Mouse (Mus musculus) liver, embryonic 14.5 days (tissue): ENCODE data around the gene H2afj. TPM values are rescaled to one million over a fixed set of nuclear protein-coding genes. Genes with fewer than 3 reads are reported as not detected.
A peak's percentile ranks its signal among the peaks of the same experiment; 100 is the strongest.

Experiments
- ATAC-seq: fragments of 200-750 bp; cut with Nextera tagmentation; 2 replicates; pipeline ENCODE4 v1.8.0; 2017; ENCODE audit warnings: moderate number of reproducible peaks, mild to moderate bottlenecking, moderate library complexity; ENCODE audit not compliant: insufficient read depth
- DNase-seq, 3 experiments: peaks; one replicate each; pipeline ENCODE4 v3.0.0-alpha.2; 2012 to 2013; ENCODE audit warnings: low read depth in 3 of 3, low spot score in 3 of 3
- H3K27ac ChIP-seq: fragments of 300-500 bp; sonication (generic); 2 replicates; pipeline ENCODE4 v1.5.1; 2014; ENCODE audit warnings: moderate library complexity, mild to moderate bottlenecking, control low read depth, inconsistent platforms
- H3K27me3 ChIP-seq: fragments of 300-500 bp; sonication (generic); 2 replicates; pipeline ENCODE4 v1.6.1; 2014; ENCODE audit warnings: mild to moderate bottlenecking, low read length, moderate library complexity; ENCODE audit not compliant: control insufficient read depth, insufficient read depth
- H3K36me3 ChIP-seq: fragments of 300-500 bp; sonication (generic); replicated peaks from 2 replicates; pipeline ENCODE4 v1.6.1; 2014; ENCODE audit warnings: low read depth; ENCODE audit not compliant: control insufficient read depth, insufficient read depth
- H3K4me1 ChIP-seq, 2 experiments: fragments of 200-500 bp in 1 of 2; fragments of 300-500 bp in 1 of 2; sonication (generic) in 1 of 2; replicated peaks; 2 replicates each; pipeline ENCODE4 v1.6.1; 2012 to 2014; ENCODE audit warnings: antibody characterized with exemption in 1 of 2, inconsistent platforms in 1 of 2, low read length in 1 of 2; ENCODE audit not compliant: control insufficient read depth in 2 of 2, insufficient read depth in 2 of 2
- H3K4me2 ChIP-seq: fragments of 300-500 bp; sonication (generic); 2 replicates; pipeline ENCODE4 v1.6.1; 2014; ENCODE audit warnings: low read depth, mild to moderate bottlenecking, control low read depth, moderate library complexity
- H3K4me3 ChIP-seq, 2 experiments: fragments of 200-500 bp in 1 of 2; fragments of 300-500 bp in 1 of 2; sonication (generic) in 1 of 2; 2 replicates each; pipeline ENCODE4 v1.5.1; 2012 to 2014; ENCODE audit warnings: low read depth in 2 of 2, low read length in 2 of 2, mild to moderate bottlenecking in 2 of 2, control low read depth in 1 of 2, inconsistent platforms in 1 of 2, moderate library complexity in 1 of 2; ENCODE audit not compliant: insufficient read depth in 1 of 2
- H3K9ac ChIP-seq: fragments of 300-500 bp; sonication (generic); replicated peaks from 2 replicates; pipeline ENCODE4 v1.6.1; 2014; ENCODE audit warnings: mild to moderate bottlenecking, control low read depth, moderate library complexity
- H3K9me3 ChIP-seq: fragments of 300-500 bp; sonication (generic); 2 replicates; pipeline ENCODE4 v1.6.1; 2016; ENCODE audit warnings: low read length, mixed read lengths; ENCODE audit not compliant: control insufficient read depth
- CTCF ChIP-seq: IDR thresholded peaks from 2 replicates; pipeline ENCODE4 v1.5.1; 2016; ENCODE audit warnings: antibody characterized with exemption, low read depth, control low read depth
- EP300 ChIP-seq: IDR thresholded peaks from 2 replicates; pipeline ENCODE4 v1.6.1; 2016; ENCODE audit warnings: antibody characterized with exemption, low read depth
- WGBS: fragments of 180-500 bp; shearing (Covaris S2); extraction: QIAGEN DNeasy Blood & Tissue Kit; methylation state at CpG from one replicate; pipeline ENCODE4 v1.1.7; 2014; ENCODE audit not compliant: insufficient replicate concordance; 5-methylcytosine and 5-hydroxymethylcytosine counted together
- polyA plus RNA-seq, 2 experiments: library from polyadenylated mRNA; depleted of rRNA in 1 of 2; stranded (reverse) in 1 of 2; unstranded in 1 of 2; fragments of >200 nt; fragmentation: Nextera tagmentation in 1 of 2; extraction: Ambion mirVana in 1 of 2; gene quantifications; 2 replicates each; pipeline versions ENCODE4 v1.2.1 to v1.2.3; 2012 to 2014

Gene H2afj
- polyA plus RNA-seq, 2 experiments = 112 to 133 TPM

GRCm38 (mm10) chr6:136781377-136781986 is 26.6 kb upstream of the H2afj start, which contains the start of gene Gucy2c:
Gene Gucy2c, minus strand, starts transcription at chr6:136781765.
- no peak within 1 kb of the TSS for H3K4me2 ChIP-seq
- DNase-seq (no peak), ATAC-seq (no peak)
- no peak within 1 kb of the TSS for H3K9ac ChIP-seq
- no peaks in the 10 kb centered on the region; the same call in 1 of the 2 replicates for H3K27me3 ChIP-seq
- no peak for TF ChIP-seq CTCF
- TF ChIP-seq EP300 = no peak
- no peak within 1 kb of the TSS for H3K27ac ChIP-seq
- WGBS = 66% methylated on average over 20 of the region's 20 CpGs
- no peaks in the 10 kb centered on the region for H3K4me1 ChIP-seq
- no peaks in the 10 kb centered on the region for H3K36me3 ChIP-seq
- H3K9me3 ChIP-seq = no peaks in the 10 kb centered on the region
- H3K4me3 ChIP-seq = no peak within 1 kb of the TSS

GRCm38 (mm10) chr6:136782146-136782545 is 25.9 kb upstream of the H2afj start:
- ATAC-seq (no peak), DNase-seq (no peak)
- Histone ChIP-seq H3K4me2 (no peak overlapping the region), H3K9ac (no peak overlapping the region), H3K36me3 (no peaks in the 10 kb centered on the region), H3K4me1 (no peaks in the 10 kb centered on the region), H3K27me3 (no peaks in the 10 kb centered on the region; the same call in 1 of the 2 replicates), H3K4me3 (no peak overlapping the region), H3K9me3 (no peaks in the 10 kb centered on the region), H3K27ac (no peak overlapping the region)
- WGBS = 74% methylated on average over 12 of the region's 12 CpGs
- no peak for TF ChIP-seq EP300
- TF ChIP-seq CTCF = no peak

DNA sequence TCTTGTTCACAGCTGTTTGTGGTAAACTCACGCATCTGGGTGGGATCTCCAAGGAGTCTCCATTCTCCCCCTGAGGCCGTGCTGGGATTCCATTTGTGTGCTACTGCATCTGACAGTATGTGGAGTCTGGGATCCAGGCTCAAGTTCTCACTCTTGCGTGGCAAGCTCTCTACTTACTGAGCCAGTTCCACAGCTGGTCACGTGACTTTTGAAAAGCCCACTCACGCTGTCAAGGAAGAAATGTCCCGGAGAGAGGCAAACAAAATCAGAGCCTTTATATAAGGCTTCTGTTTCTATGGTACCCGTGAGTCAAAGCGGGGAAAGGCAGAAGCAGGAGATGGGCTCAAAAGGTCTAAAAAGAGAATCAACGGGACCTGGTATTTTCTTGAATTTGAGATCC is 25.3 kb upstream of the H2afj start:
- H3K27ac ChIP-seq = no peak overlapping the region
- no peak overlapping the region for H3K4me3 ChIP-seq
- no peaks in the 10 kb centered on the region for H3K36me3 ChIP-seq
- no peak overlapping the region for H3K4me2 ChIP-seq
- H3K27me3 ChIP-seq = no peaks in the 10 kb centered on the region; the same call in 1 of the 2 replicates
- H3K9ac ChIP-seq = no peak overlapping the region
- no peaks in the 10 kb centered on the region for H3K9me3 ChIP-seq
- ATAC-seq = no peak
- 70% methylated on average over 9 of the region's 9 CpGs for WGBS
- TF ChIP-seq CTCF = no peak
- no peak for TF ChIP-seq EP300
- DNase-seq = no peak
- no peaks in the 10 kb centered on the region for H3K4me1 ChIP-seq

DNA sequence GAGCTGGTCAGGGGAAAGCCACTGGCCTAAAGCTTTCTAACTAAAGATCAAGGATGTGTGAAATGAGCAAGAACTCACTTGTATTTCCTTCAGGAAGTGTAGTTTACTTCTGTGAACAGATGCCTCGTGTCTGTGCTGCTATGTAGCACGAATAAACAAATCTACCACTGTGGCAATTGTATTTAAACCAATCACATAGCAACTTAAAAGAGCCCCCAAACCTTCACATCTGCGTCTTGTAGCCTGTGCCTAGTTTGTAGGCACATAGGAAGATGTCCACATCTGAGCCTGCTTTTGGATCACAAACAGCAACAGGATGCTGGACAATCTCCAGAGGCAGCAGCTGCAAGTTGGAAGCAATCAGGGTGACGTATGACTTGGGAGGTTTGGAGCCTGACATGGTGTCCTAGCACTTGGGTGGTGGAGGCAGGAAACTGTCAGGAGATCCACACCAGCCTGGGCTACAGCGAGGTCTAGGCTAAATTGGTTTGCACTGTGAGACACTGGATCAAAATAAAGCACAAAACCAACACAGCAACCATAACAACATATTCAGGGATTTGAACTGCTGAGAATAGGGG is 18.6 kb upstream of the H2afj start:
- Histone ChIP-seq H3K4me2 (no peak overlapping the region), H3K4me3 (no peak overlapping the region), H3K9me3 (no peaks in the 10 kb centered on the region), H3K36me3 (no peaks in the 10 kb centered on the region), H3K27ac (no peak overlapping the region), H3K9ac (no peak overlapping the region), H3K4me1 (peaks cover 4 to 9% of the 10 kb centered on the region in 2 experiments; a peak in 3 of 4 replicates), H3K27me3 (peaks cover 6% of the 10 kb centered on the region; the same call in 1 of the 2 replicates)
- DNase-seq (no peak), ATAC-seq (no peak)
- WGBS = 42% methylated on average over 5 of the region's 5 CpGs
- TF ChIP-seq CTCF (no peak), EP300 (no peak)

DNA sequence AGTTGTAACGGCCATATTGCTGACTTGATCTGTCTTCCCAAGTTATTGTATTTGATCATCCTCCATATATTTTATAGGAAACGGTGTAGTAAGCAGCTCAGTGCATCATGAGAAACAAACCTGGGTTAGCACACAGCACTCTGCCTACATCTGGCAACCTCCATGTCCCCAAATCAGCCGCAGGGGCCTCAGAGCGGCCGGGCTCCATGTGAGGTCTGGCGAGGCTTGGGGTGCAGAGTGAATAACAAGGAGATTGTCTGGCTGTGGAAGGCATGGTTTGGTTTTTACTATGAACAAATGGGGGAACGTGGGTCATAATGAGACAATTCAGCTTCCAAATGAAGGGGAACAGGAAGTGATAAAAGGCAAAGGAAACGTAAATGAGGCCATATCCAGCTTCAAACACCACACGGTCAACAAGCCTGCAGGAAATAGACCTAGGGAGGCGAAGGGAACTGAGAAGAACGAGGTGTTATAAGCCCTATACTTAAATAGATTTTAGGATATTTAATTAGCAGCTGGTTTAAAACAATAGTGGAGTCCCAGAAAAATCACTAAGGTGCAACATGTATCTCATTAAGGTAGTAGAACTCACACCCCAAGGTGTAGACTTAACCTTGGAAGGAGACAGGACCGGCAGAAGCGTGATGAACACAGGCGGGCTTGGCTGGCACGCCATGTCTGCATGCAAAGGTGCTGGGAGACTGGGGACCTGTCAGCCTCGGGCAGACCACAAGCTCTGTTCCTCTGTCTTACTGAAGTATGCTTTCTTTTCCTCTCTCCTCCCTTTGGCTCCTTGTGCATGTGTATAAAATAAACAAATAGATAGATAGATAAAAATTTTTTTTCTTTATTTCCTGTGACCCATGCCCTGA is 14.9 kb upstream of the H2afj start:
- DNase-seq (no peak), ATAC-seq (no peak)
- no peak overlapping the region for H3K27ac ChIP-seq
- WGBS = 24% methylated on average over 16 of the region's 16 CpGs
- H3K9ac ChIP-seq = peak overlapping the region; percentile 59
- peaks cover 16 to 30% of the 10 kb centered on the region in 2 experiments for H3K4me1 ChIP-seq
- TF ChIP-seq CTCF (no peak), EP300 (no peak)
- peak overlapping the region; percentile 75 for H3K4me2 ChIP-seq
- peaks cover 6% of the 10 kb centered on the region; the same call in 1 of the 2 replicates for H3K27me3 ChIP-seq
- no peaks in the 10 kb centered on the region for H3K9me3 ChIP-seq
- H3K36me3 ChIP-seq = no peaks in the 10 kb centered on the region
- H3K4me3 ChIP-seq = peak overlapping the region in 1 of 2 experiments; percentile 47; a peak in 2 of 4 replicates
